Mouse (Mus musculus) ES-E14 (cell line): ENCODE results near the gene Dph2.

Source experiments
- CHD2 ChIP-seq: IDR thresholded peaks from 2 replicates; pipeline ENCODE4 v1.6.1; 2014; ENCODE audit warnings: mild to moderate bottlenecking, low read depth, low read length, inconsistent platforms
- HCFC1 ChIP-seq: IDR thresholded peaks from 2 replicates; pipeline ENCODE4 v1.6.1; 2012; ENCODE audit warnings: low read length, inconsistent platforms, borderline replicate concordance; ENCODE audit not compliant: insufficient read depth
- MAFK ChIP-seq: IDR thresholded peaks from 2 replicates; pipeline ENCODE4 v1.6.1; 2014; ENCODE audit warnings: mild to moderate bottlenecking, low read depth, low read length, inconsistent platforms; ENCODE audit not compliant: insufficient read depth
- ZC3H11A ChIP-seq: IDR thresholded peaks from 2 replicates; pipeline ENCODE4 v1.6.1; 2012; ENCODE audit warnings: low read depth, mild to moderate bottlenecking, inconsistent platforms, low read length, borderline replicate concordance

GRCm38 (mm10) chr4:117867000-117867399 lies 24.8 kb downstream of the Dph2 start:
- no peak for TF ChIP-seq MAFK
- TF ChIP-seq ZC3H11A, result no peak
- TF ChIP-seq CHD2, result no peak
- TF ChIP-seq HCFC1, result no peak
